Mouse (Mus musculus) intestine, postnatal 0 days (tissue): ENCODE results near the gene Hoxb13. TPM values are rescaled to one million over a fixed set of nuclear protein-coding genes. Genes with fewer than 3 reads are reported as not detected.

ENCODE experiments used
- ATAC-seq: fragments of 200-750 bp; cut with Nextera tagmentation; 2 replicates; pipeline ENCODE4 v1.8.0; 2017; ENCODE audit warnings: mild to moderate bottlenecking, moderate TSS enrichment, moderate library complexity
- H3K27ac ChIP-seq: fragments of 300-500 bp; sonication (generic); 2 replicates; pipeline ENCODE4 v1.5.1; 2014; ENCODE audit warnings: mild to moderate bottlenecking, low read depth, low read length, moderate library complexity
- H3K27me3 ChIP-seq: fragments of 300-500 bp; sonication (generic); replicated peaks from 2 replicates; pipeline ENCODE4 v1.6.1; 2014; ENCODE audit warnings: low read length, mixed read lengths; ENCODE audit not compliant: control insufficient read depth, insufficient read depth
- H3K36me3 ChIP-seq: fragments of 300-500 bp; sonication (generic); 2 replicates; pipeline ENCODE4 v1.6.1; 2014; ENCODE audit warnings: mild to moderate bottlenecking, moderate library complexity; ENCODE audit not compliant: control insufficient read depth, insufficient read depth
- H3K4me1 ChIP-seq: fragments of 300-500 bp; sonication (generic); replicated peaks from 2 replicates; pipeline ENCODE4 v1.6.1; 2014; ENCODE audit warnings: antibody characterized with exemption, low read length, mixed read lengths; ENCODE audit not compliant: control insufficient read depth, insufficient read depth
- H3K4me2 ChIP-seq: fragments of 300-500 bp; sonication (generic); replicated peaks from 2 replicates; pipeline ENCODE4 v1.6.1; 2014; ENCODE audit warnings: low read depth, mild to moderate bottlenecking, moderate library complexity
- H3K4me3 ChIP-seq: fragments of 300-500 bp; sonication (generic); 2 replicates; pipeline ENCODE4 v1.5.1; 2014; ENCODE audit warnings: low read depth, low read length
- H3K9ac ChIP-seq: fragments of 300-500 bp; sonication (generic); 2 replicates; pipeline ENCODE4 v1.6.1; 2014; ENCODE audit warnings: mild to moderate bottlenecking, low read depth, low read length
- H3K9me3 ChIP-seq: fragments of 300-500 bp; sonication (generic); 2 replicates; pipeline ENCODE4 v1.6.1; 2016; ENCODE audit warnings: mixed run types; ENCODE audit not compliant: control insufficient read depth
- CTCF ChIP-seq: sonication (generic); IDR thresholded peaks from 2 replicates; pipeline ENCODE4 v1.5.1; 2016; ENCODE audit warnings: low read depth, mild to moderate bottlenecking, control low read depth, antibody characterized with exemption, moderate library complexity
- WGBS: fragments of 180-500 bp; shearing (Covaris S2); extraction: QIAGEN DNeasy Blood & Tissue Kit; methylation state at CpG from one replicate; pipeline ENCODE4 v1.1.7; 2014; 5-methylcytosine and 5-hydroxymethylcytosine counted together
- polyA plus RNA-seq: library from polyadenylated mRNA; unstranded; fragments of >200 nt; fragmentation: Nextera tagmentation; extraction: Ambion mirVana; gene quantifications from 2 replicates; pipeline ENCODE4 v1.2.1, GENCODE M21; 2015

Gene Hoxb13
- polyA plus RNA-seq, 1 experiment from 2014 or later: not detected

DNA sequence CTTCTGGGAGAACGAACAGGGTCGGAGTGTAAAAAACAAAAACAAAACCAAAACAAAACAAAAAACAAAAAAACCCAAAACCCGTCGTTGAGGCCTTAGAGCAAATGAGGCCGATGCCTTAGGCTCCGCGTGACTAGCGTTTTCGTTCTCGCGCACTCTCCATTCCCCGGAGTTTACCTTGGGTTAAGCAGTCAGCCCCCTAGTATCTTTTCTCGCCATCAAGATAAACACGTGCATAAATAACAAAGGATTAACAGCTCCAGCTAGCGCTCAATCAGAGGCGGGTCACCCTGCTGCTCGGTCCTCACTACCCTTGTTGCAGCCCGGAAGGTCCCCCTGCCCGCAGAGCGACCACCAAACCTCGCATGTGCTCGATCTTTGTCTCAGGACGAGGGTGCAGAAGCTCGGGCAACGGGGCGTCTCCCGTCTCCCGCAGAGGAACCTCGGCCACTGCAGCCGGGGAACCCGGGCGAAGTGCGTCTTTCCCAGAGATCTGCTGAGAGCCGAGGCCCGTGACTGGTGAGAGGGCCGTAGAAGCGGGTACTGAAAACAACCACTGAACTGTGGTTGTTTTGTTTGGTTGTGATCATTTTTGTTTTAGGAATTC is 9.2 kb downstream of the Hoxb13 start:
- Histone ChIP-seq H3K9me3 (no peaks in the 10 kb centered on the region), H3K4me1 (no peaks in the 10 kb centered on the region), H3K36me3 (no peaks in the 10 kb centered on the region), H3K27me3 (peaks cover 100% of the 10 kb centered on the region), H3K9ac (no peak overlapping the region), H3K4me3 (peak overlapping the region; percentile 7), H3K4me2 (0 out of 2 replicates have a peak overlapping the region, but pooled peaks have one; percentile 17), H3K27ac (no peak overlapping the region)
- 2% methylated on average over 37 of the region's 37 CpGs for WGBS
- no peak for TF ChIP-seq CTCF
- ATAC-seq: no peak

GRCm38 (mm10) chr11:96203789-96204186 is 9.7 kb downstream of the Hoxb13 start:
- Histone ChIP-seq H3K36me3 (no peaks in the 10 kb centered on the region), H3K27me3 (peaks cover 100% of the 10 kb centered on the region), H3K4me1 (no peaks in the 10 kb centered on the region), H3K4me3 (peak overlapping the region; percentile 7; the same call in 1 of the 2 replicates), H3K9me3 (no peaks in the 10 kb centered on the region), H3K9ac (no peak overlapping the region), H3K4me2 (0 out of 2 replicates have a peak overlapping the region, but pooled peaks have one; percentile 17), H3K27ac (no peak overlapping the region)
- WGBS: 2% methylated on average over 16 of the region's 16 CpGs
- ATAC-seq: no peak
- no peak for TF ChIP-seq CTCF

DNA sequence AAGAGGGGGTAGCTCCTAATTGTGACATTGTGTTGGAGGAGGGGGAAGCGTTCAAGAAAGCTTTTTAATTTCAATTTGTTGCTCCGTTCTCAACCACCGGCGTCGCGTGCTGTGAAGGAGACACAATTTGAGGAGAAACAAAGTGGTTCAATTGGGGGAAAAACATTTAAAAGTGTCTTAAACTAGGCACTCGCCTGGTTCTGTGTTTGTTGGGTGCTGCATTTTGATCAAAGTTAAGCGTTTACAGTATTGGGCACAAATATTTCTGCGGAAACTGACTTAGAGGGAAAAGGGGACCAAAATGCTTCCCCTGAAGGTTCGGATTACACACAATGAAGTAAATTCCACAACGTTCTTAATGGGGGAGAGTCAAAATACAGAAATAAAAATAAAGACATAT is 10.2 kb downstream of the Hoxb13 start:
- 3% methylated on average over 11 of the region's 11 CpGs for WGBS
- no peak for ATAC-seq

GRCm38 (mm10) chr11:96205426-96206131 is 11.5 kb downstream of the Hoxb13 start:
- ATAC-seq: no peak
- TF ChIP-seq CTCF: no peak
- H3K27ac ChIP-seq: no peak overlapping the region
- H3K9ac ChIP-seq: no peak overlapping the region
- 4% methylated on average over 15 of the region's 15 CpGs for WGBS
- no peak overlapping the region for H3K4me3 ChIP-seq
- no peaks in the 10 kb centered on the region for H3K4me1 ChIP-seq
- H3K27me3 ChIP-seq: peaks cover 97% of the 10 kb centered on the region
- no peaks in the 10 kb centered on the region for H3K9me3 ChIP-seq
- no peak overlapping the region for H3K4me2 ChIP-seq
- no peaks in the 10 kb centered on the region for H3K36me3 ChIP-seq

More for the DNA sequence above, 10.2 kb downstream of the Hoxb13 start:
- Histone ChIP-seq H3K9me3 (no peaks in the 10 kb centered on the region), H3K4me1 (no peaks in the 10 kb centered on the region), H3K36me3 (no peaks in the 10 kb centered on the region), H3K27me3 (peaks cover 100% of the 10 kb centered on the region), H3K4me3 (no peak overlapping the region), H3K9ac (no peak overlapping the region), H3K27ac (no peak overlapping the region), H3K4me2 (no peak overlapping the region)
- no peak for TF ChIP-seq CTCF

DNA sequence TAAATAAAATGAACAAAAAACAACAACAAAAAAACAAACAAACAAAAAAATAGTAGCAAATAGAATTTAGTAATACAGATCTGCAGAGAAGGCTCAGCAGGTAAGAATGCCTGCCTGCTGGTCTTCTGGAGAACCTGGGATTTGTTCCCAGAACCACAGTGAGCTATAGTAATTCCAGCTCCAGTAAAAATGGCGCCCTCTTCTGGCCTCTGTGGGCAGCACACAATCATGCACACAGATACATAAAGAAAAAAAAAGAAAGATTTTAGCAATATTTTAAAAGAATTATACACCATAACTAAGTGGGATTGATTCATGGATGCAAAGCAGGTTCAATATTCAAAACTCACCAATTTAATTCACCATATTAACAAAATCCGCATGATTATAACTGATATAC is 29.7 kb downstream of the Hoxb13 start:
- peak; percentile 48 for TF ChIP-seq CTCF
- no peak overlapping the region for H3K4me2 ChIP-seq
- H3K4me3 ChIP-seq: no peak overlapping the region
- 41% methylated on average over 2 of the region's 2 CpGs for WGBS
- H3K27me3 ChIP-seq: peaks cover 3% of the 10 kb centered on the region; the same call in 1 of the 2 replicates
- H3K9me3 ChIP-seq: no peaks in the 10 kb centered on the region
- no peaks in the 10 kb centered on the region for H3K36me3 ChIP-seq
- no peaks in the 10 kb centered on the region for H3K4me1 ChIP-seq
- H3K9ac ChIP-seq: no peak overlapping the region
- no peak for ATAC-seq
- no peak overlapping the region for H3K27ac ChIP-seq

GRCm38 (mm10) chr11:96227676-96228075 is 33.6 kb downstream of the Hoxb13 start:
- 75% methylated on average over 9 of the region's 9 CpGs for WGBS
- H3K4me1 ChIP-seq: no peaks in the 10 kb centered on the region
- no peak for TF ChIP-seq CTCF

More at GRCm38 (mm10) chr11:96227676-96228075, 33.6 kb downstream of the Hoxb13 start:
- Histone ChIP-seq H3K4me2 (no peak overlapping the region), H3K4me3 (no peak overlapping the region), H3K9me3 (no peaks in the 10 kb centered on the region), H3K36me3 (no peaks in the 10 kb centered on the region), H3K27me3 (peaks cover 9% of the 10 kb centered on the region), H3K9ac (no peak overlapping the region), H3K27ac (no peak overlapping the region)
- no peak for ATAC-seq
